Mouse (Mus musculus) small intestine, adult 2 months (tissue): ENCODE data around the gene Slc50a1. TPM values are rescaled to one million over a fixed set of nuclear protein-coding genes. Genes with fewer than 3 reads are reported as not detected.

Source experiments
- H3K27ac ChIP-seq: fragments of 200-500 bp; 2 replicates; pipeline ENCODE4 v1.5.1; 2012; ENCODE audit warnings: low read depth, low read length, control low read depth, inconsistent platforms; ENCODE audit not compliant: insufficient read depth
- H3K27me3 ChIP-seq: fragments of 200-500 bp; 2 replicates; pipeline ENCODE4 v1.6.1; 2012; ENCODE audit warnings: mild to moderate bottlenecking, moderate library complexity, low read length, inconsistent platforms; ENCODE audit not compliant: control insufficient read depth, insufficient read depth
- H3K36me3 ChIP-seq: fragments of 200-500 bp; 2 replicates; pipeline ENCODE4 v1.6.1; 2012; ENCODE audit warnings: mild to moderate bottlenecking, low read length, control low read depth, inconsistent platforms; ENCODE audit not compliant: control insufficient read depth, insufficient read depth
- H3K4me1 ChIP-seq: fragments of 200-500 bp; 2 replicates; pipeline ENCODE4 v1.6.1; 2012; ENCODE audit warnings: low read length, inconsistent platforms, mixed read lengths; ENCODE audit not compliant: control insufficient read depth, insufficient read depth, insufficient read length
- H3K4me3 ChIP-seq: fragments of 200-500 bp; 2 replicates; pipeline ENCODE4 v1.5.1; 2012; ENCODE audit warnings: low read depth, mild to moderate bottlenecking, control low read depth, inconsistent platforms, low read length, moderate library complexity
- CTCF ChIP-seq: fragments of 200-500 bp; IDR thresholded peaks from 2 replicates; pipeline ENCODE4 v1.5.1; 2012; ENCODE audit warnings: low read depth, mild to moderate bottlenecking, control low read depth, inconsistent platforms, low read length, moderate library complexity, mixed read lengths; ENCODE audit not compliant: insufficient replicate concordance, insufficient read length; ENCODE audit errors: extremely low read depth
- POLR2A ChIP-seq: fragments of 200-500 bp; IDR thresholded peaks from 2 replicates; pipeline ENCODE4 v1.6.1; 2012; ENCODE audit warnings: low read depth, mild to moderate bottlenecking, control low read depth, inconsistent platforms, low read length, moderate library complexity
- WGBS: fragments of 180-500 bp; shearing (Covaris S2); methylation state at CpG from one replicate; pipeline ENCODE4 v1.1.7; 2018; 5-methylcytosine and 5-hydroxymethylcytosine counted together
- polyA plus RNA-seq: library from polyadenylated mRNA; depleted of rRNA; stranded (reverse); fragments of >200 nt; gene quantifications from 2 replicates; pipeline ENCODE4 v1.2.3, GENCODE M21; 2012

Slc50a1 gene
- polyA plus RNA-seq, 1 experiment: 97.3 TPM

- Histone ChIP-seq H3K4me1 (peaks cover 17% of the 10 kb centered on the region), H3K4me3 (peak overlapping the region; percentile 85), H3K27me3 (no peaks in the 10 kb centered on the region), H3K27ac (peak overlapping the region; percentile 95), H3K36me3 (peaks cover 15% of the 10 kb centered on the region)
- 2% methylated on average over 35 of the region's 35 CpGs for WGBS
- TF ChIP-seq CTCF (no peak), POLR2A (peak; percentile 99)
These were observed 9.0 kb upstream of the Slc50a1 start for GRCm38 (mm10) chr3:89279153-89279890.

- Histone ChIP-seq H3K27me3 (no peaks in the 10 kb centered on the region), H3K4me3 (peak overlapping the region; percentile 85), H3K4me1 (peaks cover 13% of the 10 kb centered on the region), H3K27ac (peak overlapping the region; percentile 91), H3K36me3 (peaks cover 15% of the 10 kb centered on the region)
- no peak for TF ChIP-seq POLR2A
- no peak for TF ChIP-seq CTCF
- 18% methylated on average over 8 of the region's 8 CpGs for WGBS
These were observed 8.3 kb upstream of the Slc50a1 start for GRCm38 (mm10) chr3:89278643-89279042.

DNA sequence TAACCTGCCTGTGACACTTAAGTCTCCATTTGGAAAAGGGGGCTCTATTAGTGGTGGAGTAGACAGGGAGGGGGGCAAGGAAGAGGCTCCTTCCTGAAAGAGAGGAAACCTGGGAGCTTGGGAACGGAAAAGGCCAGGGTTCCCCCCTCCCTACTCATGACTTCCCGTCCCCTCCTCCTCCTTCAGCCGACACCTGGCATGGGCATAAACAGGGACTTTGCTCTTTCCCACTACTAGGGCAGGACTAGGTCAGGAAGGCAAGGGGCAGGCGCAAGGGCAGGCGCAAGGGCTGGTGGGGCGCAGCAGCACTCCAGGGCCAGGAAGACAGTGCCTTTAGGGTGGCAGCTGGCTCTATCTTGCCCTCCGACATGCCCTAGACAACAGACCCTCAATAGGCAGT lies 7.7 kb upstream of the Slc50a1 start:
- Histone ChIP-seq H3K4me3 (peak overlapping the region; percentile 85), H3K4me1 (peaks cover 13% of the 10 kb centered on the region), H3K27me3 (no peaks in the 10 kb centered on the region), H3K36me3 (peaks cover 15% of the 10 kb centered on the region), H3K27ac (peak overlapping the region; percentile 91)
- TF ChIP-seq CTCF (no peak), POLR2A (peak; percentile 44; the same call in 1 of the 2 replicates)
- WGBS: 27% methylated on average over 7 of the region's 7 CpGs

DNA sequence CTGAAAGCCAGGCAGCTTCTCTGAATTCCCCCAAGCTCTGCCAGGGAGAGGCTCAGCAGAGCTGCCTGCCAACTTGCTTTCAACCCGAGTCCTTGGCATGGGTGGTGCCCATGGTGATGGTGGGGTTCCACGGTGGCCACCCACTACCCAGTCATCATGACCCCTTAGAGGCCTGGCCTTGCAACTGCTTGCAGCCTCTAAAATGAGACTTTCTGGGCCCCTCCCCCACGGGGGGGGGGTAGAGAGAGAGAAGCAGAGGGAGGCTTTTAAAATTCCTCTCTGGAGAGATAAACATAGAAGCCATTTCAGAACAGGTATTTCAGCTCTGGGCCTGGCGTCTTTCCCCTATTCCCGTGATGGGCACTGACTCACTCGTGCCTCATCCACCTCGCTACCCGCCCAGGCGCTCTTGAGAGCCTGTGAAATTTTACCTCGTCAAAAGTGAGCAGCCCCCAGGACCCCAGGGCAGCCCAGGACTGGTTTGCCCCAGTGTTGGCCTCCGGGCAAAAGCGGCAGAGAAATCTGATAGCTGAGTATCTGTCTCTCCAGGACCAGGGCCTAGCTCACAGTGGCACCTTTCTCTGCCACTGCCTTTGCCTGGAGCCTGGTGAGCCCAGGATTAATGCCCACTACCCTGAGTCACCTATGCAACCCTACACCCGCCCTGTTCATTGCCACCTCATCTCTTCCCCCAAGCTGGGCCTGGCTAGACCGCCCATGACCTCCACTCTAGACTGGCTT lies 7.1 kb upstream of the Slc50a1 start:
- peak overlapping the region; percentile 85 for H3K4me3 ChIP-seq
- TF ChIP-seq CTCF: no peak
- no peak for TF ChIP-seq POLR2A
- H3K27me3 ChIP-seq: no peaks in the 10 kb centered on the region
- WGBS: 23% methylated on average over 14 of the region's 14 CpGs
- peak overlapping the region; percentile 88 for H3K27ac ChIP-seq
- peaks cover 13% of the 10 kb centered on the region for H3K4me1 ChIP-seq
- H3K36me3 ChIP-seq: peaks cover 19% of the 10 kb centered on the region

- no peak for TF ChIP-seq POLR2A
- no peak for TF ChIP-seq CTCF
- no peaks in the 10 kb centered on the region for H3K27me3 ChIP-seq
- peaks cover 9% of the 10 kb centered on the region for H3K4me1 ChIP-seq
- peak overlapping the region; percentile 85 for H3K4me3 ChIP-seq
- 32% methylated on average over 13 of the region's 13 CpGs for WGBS
- H3K36me3 ChIP-seq: peaks cover 28% of the 10 kb centered on the region
- H3K27ac ChIP-seq: peak overlapping the region; percentile 1; the same call in 1 of the 2 replicates
These were observed 5.7 kb upstream of the Slc50a1 start for GRCm38 (mm10) chr3:89276061-89276460.

DNA sequence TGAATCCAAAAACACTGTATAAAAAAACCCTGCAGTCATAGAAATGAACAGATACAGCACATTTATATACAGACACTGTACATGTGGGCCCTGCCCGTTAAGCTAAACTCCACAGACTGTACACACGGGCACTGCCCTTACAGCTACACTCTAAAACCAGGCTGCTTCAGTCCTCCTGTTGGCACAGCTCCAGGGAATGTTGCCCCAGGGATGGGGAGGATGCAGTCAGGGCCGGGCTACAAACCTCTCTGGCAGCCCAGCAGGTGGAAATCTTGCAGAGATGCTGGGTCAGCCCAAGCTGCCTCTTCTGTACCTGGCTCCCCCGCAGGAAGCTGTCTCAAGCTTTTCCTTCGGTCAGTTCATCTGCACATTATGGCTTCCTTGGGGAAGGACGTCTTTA lies 1.4 kb upstream of the Slc50a1 start:
- 58% methylated on average over 6 of the region's 6 CpGs for WGBS

GRCm38 (mm10) chr3:89270891-89271290 lies 521 bp upstream of the Slc50a1 start:
- 48% methylated on average over 6 of the region's 6 CpGs for WGBS
- Histone ChIP-seq H3K4me3 (no peak overlapping the region), H3K4me1 (peaks cover 17% of the 10 kb centered on the region), H3K36me3 (peaks cover 25% of the 10 kb centered on the region), H3K27ac (peak overlapping the region; percentile 75), H3K27me3 (no peaks in the 10 kb centered on the region)
- TF ChIP-seq POLR2A (no peak), CTCF (no peak)

More for the DNA sequence above, 1.4 kb upstream of the Slc50a1 start:
- no peak overlapping the region for H3K4me3 ChIP-seq
- H3K4me1 ChIP-seq: peaks cover 20% of the 10 kb centered on the region
- peaks cover 28% of the 10 kb centered on the region for H3K36me3 ChIP-seq
- no peak overlapping the region for H3K27ac ChIP-seq
- no peaks in the 10 kb centered on the region for H3K27me3 ChIP-seq
- no peak for TF ChIP-seq CTCF
- TF ChIP-seq POLR2A: no peak
